Mouse (Mus musculus) forebrain, postnatal 0 days (tissue): ENCODE data around the gene Zfp362. TPM values are rescaled to one million over a fixed set of nuclear protein-coding genes. Genes with fewer than 3 reads are reported as not detected.

Source experiments
- ATAC-seq: fragments of 200-750 bp; cut with Nextera tagmentation; 2 replicates; pipeline ENCODE4 v1.8.0; 2017; ENCODE audit warnings: mild to moderate bottlenecking, moderate library complexity
- DNase-seq: peaks from one replicate; pipeline ENCODE4 v3.0.0-alpha.2; 2015
- H3K27ac ChIP-seq: fragments of 300-500 bp; sonication (generic); 2 replicates; pipeline ENCODE4 v1.5.1; 2014; ENCODE audit warnings: low read depth, mild to moderate bottlenecking, antibody characterized with exemption, low read length, moderate library complexity, mixed read lengths
- H3K27me3 ChIP-seq: fragments of 300-500 bp; sonication (generic); 2 replicates; pipeline ENCODE4 v1.6.1; 2014; ENCODE audit warnings: mild to moderate bottlenecking, low read length, mixed read lengths; ENCODE audit not compliant: insufficient read depth
- H3K36me3 ChIP-seq: fragments of 300-500 bp; sonication (generic); 2 replicates; pipeline ENCODE4 v1.6.1; 2014; ENCODE audit warnings: mild to moderate bottlenecking, moderate library complexity; ENCODE audit not compliant: insufficient read depth
- H3K4me1 ChIP-seq: fragments of 300-500 bp; sonication (generic); 2 replicates; pipeline ENCODE4 v1.6.1; 2014; ENCODE audit warnings: antibody characterized with exemption; ENCODE audit not compliant: insufficient read depth
- H3K4me2 ChIP-seq: fragments of 300-500 bp; sonication (generic); 2 replicates; pipeline ENCODE4 v1.6.1; 2014; ENCODE audit warnings: low read depth, mild to moderate bottlenecking, moderate library complexity
- H3K4me3 ChIP-seq: fragments of 300-500 bp; sonication (generic); 2 replicates; pipeline ENCODE4 v1.5.1; 2014; ENCODE audit warnings: low read depth, low read length, mixed read lengths
- H3K9ac ChIP-seq: fragments of 300-500 bp; sonication (generic); 2 replicates; pipeline ENCODE4 v1.6.1; 2014; ENCODE audit warnings: mild to moderate bottlenecking
- H3K9me3 ChIP-seq: fragments of 300-500 bp; sonication (generic); 2 replicates; pipeline ENCODE4 v1.6.1; 2016; ENCODE audit warnings: low read length
- CTCF ChIP-seq: sonication (generic); IDR thresholded peaks from 2 replicates; pipeline ENCODE4 v1.5.1; 2016; ENCODE audit warnings: antibody characterized with exemption, control low read depth, low read depth
- WGBS: fragments of 180-500 bp; shearing (Covaris S2); extraction: QIAGEN DNeasy Blood & Tissue Kit; methylation state at CpG from one replicate; pipeline ENCODE4 v1.1.7; 2014; 5-methylcytosine and 5-hydroxymethylcytosine counted together
- polyA plus RNA-seq: library from polyadenylated mRNA; unstranded; fragments of >200 nt; fragmentation: Nextera tagmentation; extraction: Ambion mirVana; gene quantifications from 2 replicates; pipeline ENCODE4 v1.2.1, GENCODE M21; 2015
- total RNA-seq: library from RNA; depleted of rRNA; stranded (reverse); fragments of >200 nt; gene quantifications from 2 replicates; pipeline ENCODE4 v1.2.3, GENCODE M21; 2014; rRNA removed

The Zfp362 gene
- total and polyA plus RNA-seq, 2 experiments from 2014 or later = 26.9 to 29.8 TPM

DNA sequence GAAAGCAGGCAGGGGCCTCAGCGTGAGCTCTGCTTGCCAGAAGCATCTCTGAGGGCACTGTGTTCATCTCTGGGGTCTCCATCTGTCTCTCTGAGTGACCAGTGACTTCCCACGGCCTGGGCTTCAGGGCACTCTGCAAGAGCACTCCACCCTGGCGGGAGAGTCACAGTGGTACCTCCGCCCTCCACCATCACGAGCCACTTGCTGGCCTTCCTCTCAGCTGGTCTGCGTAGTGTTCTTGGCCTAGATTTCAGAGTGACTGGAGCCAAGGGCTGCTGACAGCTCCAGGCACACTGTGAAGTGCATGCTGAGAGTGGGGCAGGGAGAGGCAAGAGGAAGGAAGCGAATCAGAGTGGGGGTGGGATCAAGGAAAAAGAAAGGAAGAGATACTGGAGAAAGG lies 81.8 kb downstream of the Zfp362 start:
- H3K4me2 ChIP-seq = no peak overlapping the region
- no peaks in the 10 kb centered on the region for H3K9me3 ChIP-seq
- TF ChIP-seq CTCF = no peak
- no peak overlapping the region for H3K9ac ChIP-seq
- ATAC-seq (no peak), DNase-seq (no peak)
- peaks cover 12% of the 10 kb centered on the region for H3K4me1 ChIP-seq
- H3K4me3 ChIP-seq = no peak overlapping the region
- H3K27me3 ChIP-seq = no peaks in the 10 kb centered on the region
- WGBS = 56% methylated on average over 7 of the region's 7 CpGs
- H3K36me3 ChIP-seq = 0 out of 2 replicates have a peak, but pooled peaks cover 3% of the 10 kb centered on the region
- H3K27ac ChIP-seq = no peak overlapping the region

DNA sequence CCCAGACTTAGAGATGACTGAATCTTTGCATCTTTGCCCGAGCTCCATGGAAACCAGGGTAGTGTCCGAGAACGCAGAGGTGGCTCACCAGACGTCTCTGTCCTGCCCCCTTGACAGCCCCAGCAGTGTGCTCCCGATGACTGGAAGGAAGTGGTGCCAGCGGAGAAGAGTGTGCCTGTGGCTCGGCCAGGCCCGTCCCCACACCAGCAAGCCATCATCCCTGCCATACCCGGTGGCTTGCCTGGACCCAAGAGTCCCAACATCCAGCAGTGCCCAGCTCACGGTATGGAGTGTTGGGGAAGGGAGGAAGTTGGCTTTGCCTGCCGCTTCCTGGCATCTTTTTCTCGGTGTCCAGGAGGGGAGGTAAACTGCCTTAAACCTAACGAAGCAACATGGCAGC lies 82.4 kb downstream of the Zfp362 start:
- Histone ChIP-seq H3K9me3 (no peaks in the 10 kb centered on the region), H3K9ac (no peak overlapping the region), H3K4me2 (no peak overlapping the region), H3K27ac (no peak overlapping the region), H3K4me3 (no peak overlapping the region), H3K27me3 (no peaks in the 10 kb centered on the region), H3K36me3 (0 out of 2 replicates have a peak, but pooled peaks cover 3% of the 10 kb centered on the region), H3K4me1 (peaks cover 12% of the 10 kb centered on the region)
- no peak for DNase-seq
- no peak for TF ChIP-seq CTCF
- no peak for ATAC-seq
- 81% methylated on average over 13 of the region's 13 CpGs for WGBS

Other genes starting within 250 kb of the Zfp362 start
- 6.5 and 7.6 TPM in 2 replicates for gene Zscan20, start 195.9 kb downstream of the Zfp362 start, total RNA-seq
- 1.0 and 1.4 TPM in 2 replicates for gene Zscan20, start 195.9 kb downstream of the Zfp362 start, polyA plus RNA-seq
- gene Tlr12, start 187.4 kb downstream of the Zfp362 start, total RNA-seq = 1.2 and 1.6 TPM in 2 replicates
- 1.2 and 1.3 TPM in 2 replicates for gene Tlr12, start 187.4 kb downstream of the Zfp362 start, polyA plus RNA-seq
- 78.3 and 93.2 TPM in 2 replicates for gene Phc2, start 151.3 kb downstream of the Zfp362 start, total RNA-seq
- 52.4 and 56.3 TPM in 2 replicates for gene Phc2, start 151.3 kb downstream of the Zfp362 start, polyA plus RNA-seq
- gene A3galt2, start 50.7 kb downstream of the Zfp362 start, total RNA-seq = 0.52 and 0.92 TPM in 2 replicates
- gene A3galt2, start 50.7 kb downstream of the Zfp362 start, polyA plus RNA-seq = 0.05 and 0.16 TPM in 2 replicates
- gene Trim62, start 77.5 kb upstream of the Zfp362 start, total RNA-seq = 10.9 and 15.7 TPM in 2 replicates
- gene Trim62, start 77.5 kb upstream of the Zfp362 start, polyA plus RNA-seq = 15.5 and 20.4 TPM in 2 replicates
- 19.2 and 23.4 TPM in 2 replicates for gene Azin2, start 156.4 kb upstream of the Zfp362 start, total RNA-seq
- 16.4 and 18.0 TPM in 2 replicates for gene Azin2, start 156.4 kb upstream of the Zfp362 start, polyA plus RNA-seq
- 30.8 and 33.0 TPM in 2 replicates for gene Ak2, start 185.9 kb upstream of the Zfp362 start, total RNA-seq
- 58.5 and 64.2 TPM in 2 replicates for gene Ak2, start 185.9 kb upstream of the Zfp362 start, polyA plus RNA-seq